Mouse (Mus musculus): ENCODE measurements around the gene Pcdh19. TPM values are rescaled to one million over a fixed set of nuclear protein-coding genes. Genes with fewer than 3 reads are reported as not detected.
"Not testable (repeated sequence)": the region's sequence is repeated elsewhere in the genome, so short reads cannot be mapped to it uniquely, and the experiment has no call there.

Gene Pcdh19
- total RNA-seq (2021) = 10 to 100 TPM; 16.4 to 16.6 TPM

DNA sequence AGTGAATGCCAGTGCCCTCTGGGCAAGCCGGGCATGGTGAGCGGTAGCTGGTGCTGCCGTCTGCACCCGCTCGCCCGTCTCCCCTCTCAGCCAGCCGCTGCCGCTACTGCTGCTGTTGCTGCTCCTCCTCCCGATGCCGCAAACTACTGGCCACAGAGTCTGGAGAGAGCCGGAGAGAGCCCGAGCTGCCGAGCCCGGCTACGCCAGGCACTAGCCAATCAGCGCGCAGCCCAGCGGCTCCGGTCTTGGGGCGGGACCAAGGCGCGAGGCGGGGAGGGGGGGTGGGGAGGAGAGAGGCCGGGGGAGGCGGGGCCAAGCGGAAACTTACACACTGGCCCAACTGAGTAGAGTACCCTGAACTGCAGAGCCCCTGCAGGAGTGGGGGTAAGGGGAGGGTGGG lies at the start of gene Pcdh19:
TSS of gene Pcdh19 (minus strand) at position 148 of the 400 bp plus-strand sequence.
- peak; percentile 79 for DNase-seq

DNA sequence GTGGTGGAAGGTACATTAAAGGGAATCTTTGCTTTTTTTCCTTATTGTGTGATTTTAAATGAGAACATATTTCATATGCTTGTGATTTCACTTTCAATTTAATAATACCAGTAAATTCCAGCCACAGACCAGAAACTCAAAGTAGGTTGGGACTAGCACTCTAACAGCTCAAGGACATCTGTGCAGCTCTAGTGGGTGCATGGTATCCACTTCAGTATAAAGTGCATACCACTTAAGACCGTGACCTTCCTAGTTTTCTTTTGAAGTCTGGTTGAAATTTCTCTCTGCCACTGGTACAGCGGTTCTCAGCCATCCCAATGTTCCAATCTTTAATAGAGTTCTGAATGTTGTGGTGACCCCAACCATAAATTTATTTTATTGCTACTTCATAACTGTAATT lies 47.1 kb upstream of the Pcdh19 start:
- DNase-seq = no peak

DNA sequence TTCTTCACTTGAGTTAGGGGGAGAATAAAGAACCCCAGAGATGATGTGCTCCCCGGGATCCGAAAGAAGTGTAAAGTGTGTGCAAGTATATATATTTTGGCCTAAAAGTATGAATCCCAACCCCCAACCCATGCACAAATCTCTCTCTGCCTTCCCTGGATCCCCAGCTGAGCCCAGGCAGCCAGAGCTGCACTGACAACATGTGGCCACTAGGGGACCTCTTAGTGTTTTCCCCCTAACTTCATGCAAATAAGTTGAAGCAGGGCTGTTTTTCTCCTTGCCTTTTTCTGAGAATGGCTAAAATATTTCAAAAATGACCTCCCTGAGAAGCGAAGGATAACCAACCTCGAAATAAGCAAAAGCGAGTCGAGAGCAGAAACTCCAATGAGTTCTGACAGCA lies 46.2 kb upstream of the Pcdh19 start:
- peak; percentile 61 for DNase-seq

DNA sequence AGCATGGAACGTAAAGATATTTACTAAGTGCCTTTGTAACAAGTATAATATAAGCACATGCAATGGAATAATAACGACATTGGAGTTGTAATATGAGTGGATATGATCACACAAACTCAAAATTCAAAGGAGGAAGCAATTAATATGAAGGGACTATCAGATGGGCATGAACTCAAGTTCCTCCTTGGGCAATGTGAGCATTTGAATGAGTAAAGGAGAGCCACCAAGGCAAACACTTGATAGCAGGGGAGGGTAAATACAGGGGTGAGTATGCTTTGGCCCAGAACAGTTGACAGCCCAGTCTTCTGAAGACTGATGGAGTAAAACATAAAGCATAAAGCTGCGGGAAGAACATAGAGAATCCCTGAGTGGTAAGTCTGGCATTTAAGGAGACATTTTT lies 32.7 kb upstream of the Pcdh19 start:
- DNase-seq = no peak

DNA sequence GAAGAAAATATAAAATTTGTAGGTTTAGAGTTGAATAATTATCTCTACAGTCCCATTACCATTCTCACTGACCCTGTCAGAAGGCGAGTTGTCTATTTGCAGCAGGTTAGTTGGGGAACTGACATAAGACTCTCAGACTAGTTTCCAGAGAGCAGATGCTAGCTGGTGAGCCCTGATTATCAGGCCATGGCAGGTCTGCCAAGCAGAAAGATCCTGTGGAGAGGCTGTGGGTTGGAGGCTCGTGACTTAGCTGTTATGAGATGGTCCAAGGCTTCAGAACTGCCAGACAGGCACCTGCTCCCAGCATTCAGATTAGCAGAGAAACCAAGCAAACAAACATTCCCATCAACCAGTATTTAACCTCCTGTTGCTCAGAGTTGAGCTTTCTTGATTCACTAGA lies 21.8 kb upstream of the Pcdh19 start:
- DNase-seq = no peak

DNA sequence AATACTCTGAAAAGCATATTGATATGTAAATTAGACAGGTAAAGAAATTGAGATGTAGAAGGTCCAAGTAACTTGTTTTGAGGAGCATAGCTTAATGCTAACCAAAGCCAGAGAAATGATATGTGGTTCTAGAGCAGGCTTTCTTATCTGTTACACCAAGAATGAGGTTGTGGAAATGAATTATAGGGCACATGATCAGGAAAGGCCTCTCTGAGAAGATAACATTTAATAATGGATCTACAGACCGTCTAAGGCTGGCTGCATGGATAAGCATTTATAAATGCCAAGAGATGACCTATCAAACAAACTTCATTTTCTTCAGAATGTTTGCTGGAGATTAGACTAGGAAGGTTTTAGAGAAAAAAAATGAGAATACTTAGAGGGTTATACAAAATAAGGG lies 14.1 kb upstream of the Pcdh19 start:
- no peak for DNase-seq

DNA sequence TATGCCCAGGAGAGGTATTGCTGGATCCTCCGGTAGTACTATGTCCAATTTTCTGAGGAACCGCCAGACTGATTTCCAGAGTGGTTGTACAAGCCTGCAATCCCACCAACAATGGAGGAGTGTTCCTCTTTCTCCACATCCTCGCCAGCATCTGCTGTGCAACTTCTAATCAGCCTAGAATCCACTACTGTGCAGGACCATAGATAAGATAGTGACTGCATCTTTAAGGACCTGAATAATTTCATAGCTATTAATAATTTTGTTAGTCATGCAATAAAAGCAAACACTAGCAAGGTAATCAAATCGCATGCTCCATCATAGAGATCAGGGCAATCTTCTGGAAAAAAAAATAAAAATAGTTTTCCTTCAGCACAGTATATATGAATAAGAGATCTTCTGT lies 9.1 kb upstream of the Pcdh19 start:
- not testable (repeated sequence) for DNase-seq

DNA sequence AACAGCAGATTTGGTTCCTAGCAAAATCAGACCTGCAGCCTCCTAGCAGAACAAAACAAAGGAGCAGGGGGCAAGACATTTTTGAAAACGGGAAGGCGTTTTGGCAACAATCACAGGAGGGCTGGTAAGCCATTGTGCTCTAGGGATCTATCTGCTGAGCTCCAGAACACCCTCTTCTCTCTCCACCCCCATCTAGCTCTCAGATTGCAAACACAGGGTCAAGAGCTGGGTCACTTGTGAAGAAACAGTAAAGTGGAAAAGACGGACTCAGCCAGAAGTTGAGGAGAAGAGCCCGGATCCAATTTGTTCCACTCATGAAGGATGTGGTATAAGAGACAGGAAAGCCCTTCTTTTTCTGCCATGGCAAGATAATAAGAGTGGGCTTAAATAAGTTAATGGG lies 7.7 kb upstream of the Pcdh19 start:
- DNase-seq = no peak

DNA sequence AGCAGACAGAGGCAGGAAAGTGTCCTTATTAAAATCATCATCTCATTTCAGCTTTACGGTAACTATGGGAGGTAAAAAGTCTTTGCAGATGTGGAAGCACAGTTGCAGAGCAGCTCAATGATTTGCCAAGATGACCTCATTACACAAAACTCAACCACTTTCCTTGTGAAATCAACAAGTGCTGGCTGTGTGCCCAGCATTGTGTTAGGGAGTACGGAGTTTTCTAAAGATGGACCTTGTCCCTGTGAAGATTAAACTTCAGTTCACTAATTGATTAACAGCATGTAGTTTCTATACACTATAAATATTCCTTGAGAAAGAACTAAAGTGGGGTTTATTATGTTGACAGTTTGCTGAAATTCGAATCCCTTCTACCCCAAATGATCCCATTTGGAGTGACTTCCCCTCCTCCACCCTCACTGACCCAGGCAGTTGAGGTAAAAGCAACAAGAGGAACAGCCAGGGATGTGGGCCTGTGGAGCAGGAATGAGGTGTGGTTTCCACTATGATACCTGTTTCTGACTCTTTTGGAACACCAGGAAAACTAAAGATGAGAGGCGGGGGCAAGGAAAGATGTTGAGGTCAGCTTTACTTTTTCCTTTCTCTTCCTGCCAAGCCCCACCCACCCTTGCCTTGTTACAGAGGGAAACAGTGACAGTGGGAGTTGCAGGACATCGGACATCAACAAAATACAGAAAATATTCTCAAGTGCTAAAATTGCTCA lies 4.4 kb upstream of the Pcdh19 start:
- DNase-seq = peak; percentile 57

DNA sequence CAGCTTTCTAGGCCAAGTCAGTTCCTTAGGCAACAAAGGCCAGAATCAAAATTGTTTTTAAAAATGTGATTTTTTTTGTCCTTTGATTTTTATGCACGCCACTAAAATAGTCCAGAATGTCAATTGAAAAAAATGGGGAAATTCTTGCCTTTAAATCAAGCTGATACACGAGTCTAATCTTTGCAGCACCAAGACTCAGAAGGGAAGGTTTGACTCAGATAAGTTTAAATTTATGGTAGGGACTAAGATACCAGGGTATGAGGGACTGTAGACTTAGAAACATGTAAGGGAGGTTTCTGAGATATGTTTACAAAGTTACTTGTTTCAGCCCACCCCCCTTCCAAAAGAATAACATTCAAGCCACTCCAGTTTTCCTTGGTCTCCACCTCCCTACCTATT lies 3.6 kb upstream of the Pcdh19 start:
- no peak for DNase-seq

DNA sequence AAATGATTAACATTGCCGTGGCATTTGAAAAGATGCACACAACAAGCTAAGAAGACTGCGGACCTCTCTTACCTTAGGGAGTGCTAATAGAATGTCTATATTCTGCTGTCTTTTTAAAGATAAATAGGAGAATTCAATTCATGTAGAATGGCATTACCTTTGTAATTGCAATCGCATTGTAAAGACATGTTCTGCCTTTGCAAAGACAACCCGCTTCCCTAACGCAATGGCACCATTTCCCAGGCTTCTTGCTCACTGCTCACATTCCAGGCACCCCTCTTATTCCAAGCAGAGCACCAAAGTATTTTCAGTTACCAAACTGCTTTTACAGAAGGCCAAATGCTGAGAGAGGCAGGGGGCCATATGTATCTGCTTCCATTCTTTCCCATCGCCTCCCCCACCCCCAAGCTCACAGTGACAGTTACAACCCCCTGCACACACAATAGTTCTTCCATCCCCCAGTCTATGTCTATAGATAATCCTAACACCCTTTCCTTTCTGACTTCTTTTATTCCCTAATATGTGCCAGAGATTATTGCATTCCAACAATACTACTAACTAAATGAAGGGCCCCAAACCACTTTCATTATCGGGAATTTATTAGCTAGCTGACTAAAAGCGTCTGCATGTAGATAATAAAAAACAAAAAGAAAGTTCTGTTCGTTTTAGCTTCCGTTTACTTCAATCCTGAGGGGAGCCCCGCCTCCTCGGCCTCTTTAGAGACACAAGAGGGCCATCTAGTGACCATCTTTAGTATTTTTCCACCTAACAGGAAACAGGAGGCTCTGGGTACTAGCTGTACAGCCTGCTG lies 3.0 kb upstream of the Pcdh19 start:
- DNase-seq = peak; percentile 60

DNA sequence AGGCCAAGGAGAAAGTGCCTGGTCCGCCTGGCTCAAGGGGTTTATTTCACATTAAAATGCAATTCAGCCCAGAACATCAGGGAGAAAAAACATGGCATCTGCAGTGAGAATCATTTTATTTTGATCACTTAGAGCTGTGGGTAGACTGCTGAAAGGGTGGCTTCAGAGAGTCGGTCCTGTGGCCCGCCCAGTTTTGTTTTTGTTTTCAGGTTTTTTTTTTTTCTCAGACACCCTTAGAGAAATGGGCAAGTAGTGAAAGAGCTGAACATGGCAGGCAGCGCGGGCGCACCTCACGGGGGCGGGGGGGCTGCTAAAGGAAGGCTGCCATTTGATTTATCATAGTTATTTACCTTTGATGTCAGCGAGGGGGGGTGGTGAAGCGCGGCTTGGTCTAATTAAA lies 2.0 kb upstream of the Pcdh19 start:
- no peak for DNase-seq

DNA sequence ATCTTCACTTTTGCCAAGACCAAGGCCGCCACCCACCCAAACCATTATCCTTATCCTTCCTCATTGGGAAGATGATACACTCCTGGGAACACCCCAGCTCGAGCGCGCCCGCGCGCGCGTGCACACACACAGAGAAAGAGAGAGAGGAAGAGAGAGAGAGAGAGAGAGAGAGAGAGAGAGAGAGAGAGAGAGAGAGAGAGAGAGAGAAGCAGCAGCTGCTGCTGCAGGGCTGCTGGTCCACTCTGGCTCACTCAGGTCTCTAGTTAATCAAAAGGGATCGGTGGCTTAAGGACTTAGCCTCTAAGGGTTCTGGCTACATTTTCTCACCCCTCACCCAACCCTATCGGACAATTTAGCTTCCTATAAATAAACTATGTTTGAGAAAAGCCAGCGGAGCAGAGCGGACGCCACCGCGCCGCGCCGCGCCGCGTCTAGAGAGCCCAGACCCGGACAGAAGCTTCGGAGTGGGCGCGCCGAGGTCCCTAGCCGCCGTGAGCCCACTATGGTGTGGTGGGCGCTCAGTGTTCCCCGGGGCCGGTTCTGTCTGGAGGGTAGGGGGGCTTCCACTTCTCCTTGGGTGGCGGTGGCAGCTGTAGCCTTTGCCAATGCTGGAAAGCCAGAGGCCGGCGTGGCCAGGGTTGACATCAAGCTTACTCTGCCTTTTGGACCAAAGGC lies 926 bp upstream of the Pcdh19 start:
- DNase-seq = peak; percentile 13

DNA sequence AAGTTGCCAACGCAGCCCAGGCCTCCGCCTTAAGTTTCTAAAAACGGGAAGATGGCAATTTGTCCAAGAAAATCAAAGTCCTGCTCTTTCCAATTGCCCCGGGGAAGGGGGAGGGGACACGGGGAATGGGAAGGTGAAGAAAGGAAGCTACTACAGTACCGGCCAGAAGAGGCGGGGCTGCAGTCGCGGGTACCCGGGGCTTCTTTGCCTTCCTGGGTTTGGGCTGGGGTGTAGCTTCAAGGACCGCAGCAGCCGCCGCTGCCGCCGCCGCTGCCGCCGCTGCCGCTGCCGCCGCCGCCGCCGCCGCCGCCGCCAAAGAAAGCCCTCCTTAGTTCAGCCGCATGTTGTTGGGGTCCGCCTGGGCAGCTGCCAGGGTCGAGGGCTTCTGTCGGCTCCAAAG lies 631 bp downstream of the Pcdh19 start:
- peak; percentile 24 for DNase-seq

DNA sequence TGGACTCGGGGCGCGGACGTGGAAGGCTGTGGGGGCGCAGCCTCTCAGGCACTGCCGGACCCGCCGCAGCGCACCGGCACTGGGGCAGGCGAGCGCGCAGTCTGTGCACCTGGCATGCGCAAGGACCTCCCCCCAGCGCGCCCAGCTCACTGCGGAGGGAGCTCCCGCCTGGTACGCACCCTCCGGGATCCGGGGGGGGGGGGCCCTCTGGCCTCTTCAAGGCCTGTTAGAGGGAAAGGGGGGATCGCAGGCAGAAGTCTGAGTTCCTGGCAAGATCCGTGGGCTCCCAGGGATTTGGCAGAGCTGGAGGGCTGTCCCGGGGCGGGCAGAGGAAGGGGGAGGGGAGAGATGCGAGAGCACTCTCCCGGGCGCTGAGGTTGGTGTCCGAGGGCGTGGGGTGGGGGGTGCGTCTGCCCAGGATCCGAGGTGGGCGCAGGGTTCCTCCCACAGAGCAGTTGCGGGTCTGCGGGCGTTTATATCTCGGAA lies 1.1 kb downstream of the Pcdh19 start:
- peak; percentile 21 for DNase-seq

DNA sequence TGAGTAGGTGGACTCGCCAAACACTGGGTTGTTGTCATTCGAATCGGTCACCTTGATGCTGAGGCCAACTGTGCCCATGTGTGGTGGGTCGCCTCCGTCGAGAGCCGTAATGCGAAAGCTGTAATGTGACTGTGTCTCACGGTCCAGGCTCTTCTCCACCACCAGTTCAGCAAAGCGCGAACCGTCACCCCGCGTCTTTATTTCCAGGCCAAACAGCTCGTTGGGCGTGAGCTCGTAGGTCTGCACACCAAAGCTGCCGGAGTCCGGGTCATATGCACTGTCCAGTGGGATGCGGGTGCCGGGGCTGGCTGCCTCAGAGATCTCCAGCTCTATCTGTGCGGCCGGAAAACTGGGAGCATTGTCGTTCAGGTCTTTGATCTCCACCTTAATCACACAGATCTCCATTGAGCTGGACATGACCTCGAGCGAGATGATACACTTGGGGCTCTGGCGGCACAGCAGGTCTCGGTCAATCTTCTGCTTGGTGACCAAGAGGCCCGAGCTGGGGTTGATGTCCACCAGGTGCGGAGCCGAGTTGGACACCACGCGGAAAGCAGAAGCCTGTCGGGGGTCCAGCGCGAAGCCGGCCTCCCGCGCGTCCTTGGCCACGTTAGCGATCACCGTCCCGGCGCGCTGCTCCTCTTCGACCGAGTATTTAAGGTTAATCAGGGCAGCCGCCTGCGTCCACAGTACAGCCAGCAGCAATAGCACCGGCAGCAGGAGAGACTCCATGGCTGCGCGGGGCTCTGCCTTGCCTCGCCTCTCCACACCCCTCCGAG lies 2.1 kb downstream of the Pcdh19 start:
- DNase-seq = no peak

DNA sequence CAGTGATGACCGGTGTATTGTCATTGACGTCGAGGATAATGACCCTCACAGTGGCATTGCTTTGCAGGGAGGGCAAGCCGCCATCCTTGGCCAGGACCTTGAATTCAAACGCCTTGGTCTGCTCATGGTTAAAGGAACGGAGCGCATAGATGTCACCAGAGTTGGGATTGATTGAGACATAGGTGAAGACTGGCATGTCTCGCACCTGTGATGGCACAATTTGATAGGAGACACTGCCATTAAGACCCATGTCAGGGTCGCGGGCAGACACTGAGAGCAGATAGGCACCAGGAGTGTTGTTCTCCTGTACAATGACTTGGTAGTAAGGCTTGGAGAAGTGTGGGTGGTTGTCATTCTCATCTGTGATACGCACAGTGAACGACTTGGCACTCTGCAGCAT lies 3.2 kb downstream of the Pcdh19 start:
- DNase-seq = no peak

DNA sequence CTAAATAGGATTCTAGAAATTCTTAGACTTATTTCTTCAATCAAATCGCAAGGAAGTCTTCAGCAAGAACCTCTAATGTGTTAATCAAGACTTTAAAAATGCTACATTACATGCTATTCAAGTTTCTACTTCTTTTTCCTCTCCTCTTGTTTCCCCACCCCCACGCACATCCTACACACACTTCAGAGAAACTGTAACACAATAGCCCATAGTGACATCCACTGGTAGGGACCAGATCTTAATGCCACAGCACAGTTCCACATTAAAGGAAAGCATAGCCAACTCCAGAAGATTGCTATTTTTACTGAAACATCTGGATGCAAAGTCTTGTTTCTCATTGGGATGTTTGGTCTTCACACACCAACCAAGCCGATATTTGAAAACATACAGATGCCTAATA lies 4.8 kb downstream of the Pcdh19 start:
- no peak for DNase-seq

DNA sequence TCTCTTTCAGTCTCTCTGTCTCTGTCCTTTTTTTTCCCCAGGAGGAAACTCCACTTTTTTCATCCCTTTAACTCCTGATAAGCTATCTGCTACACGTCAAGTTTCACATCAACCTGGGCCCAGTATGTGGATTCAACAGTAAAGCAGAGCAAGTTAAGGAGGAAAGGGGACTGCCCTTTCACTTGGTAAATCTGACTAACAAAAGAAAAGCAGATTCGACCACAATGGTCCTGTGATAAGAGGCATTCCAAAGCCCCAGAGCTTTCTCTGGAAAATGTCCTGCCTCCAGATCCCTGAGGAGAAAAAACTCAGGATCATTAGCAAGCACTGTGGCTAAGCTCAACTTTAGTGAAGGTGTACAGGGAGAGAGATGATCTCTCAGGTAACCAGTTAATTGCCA lies 13.7 kb downstream of the Pcdh19 start:
- no peak for DNase-seq

DNA sequence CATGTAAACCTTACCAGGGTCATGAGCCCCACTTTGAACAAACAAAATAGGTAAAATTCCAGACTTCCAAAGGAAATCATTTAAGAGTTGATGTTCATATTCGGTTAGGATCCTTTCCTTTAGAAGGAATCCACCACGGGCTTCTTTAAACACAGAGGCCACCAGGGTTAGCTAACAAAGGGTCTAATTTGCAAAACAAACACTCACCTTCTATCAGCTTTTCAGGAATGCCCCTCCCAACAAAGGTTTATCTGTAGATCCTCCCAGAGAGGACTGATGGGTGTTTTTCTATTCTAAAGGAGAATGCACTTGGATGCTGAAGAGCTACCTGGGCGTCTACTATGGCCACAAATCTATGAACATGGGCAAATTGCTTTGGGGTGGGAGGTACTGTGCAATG lies 15.0 kb downstream of the Pcdh19 start:
- no peak for DNase-seq

DNA sequence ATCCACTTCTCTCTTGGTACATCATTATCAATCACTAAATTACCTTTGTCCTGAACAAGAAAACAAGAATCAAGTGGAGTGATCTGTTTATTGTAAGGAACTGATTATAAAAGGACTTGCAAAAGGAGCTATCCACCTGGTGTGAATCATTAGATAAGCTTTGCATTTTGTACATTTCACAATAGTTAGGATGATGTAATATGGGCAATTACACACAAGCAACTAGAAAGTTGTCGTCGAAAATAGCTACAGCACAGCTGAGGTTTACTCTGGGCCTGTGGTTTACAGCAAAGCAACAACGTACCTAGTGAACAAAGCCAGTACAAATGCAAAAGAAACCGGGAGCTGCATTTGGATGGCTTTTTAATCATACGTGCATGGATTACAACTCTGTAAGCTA lies 28.7 kb downstream of the Pcdh19 start:
- DNase-seq = no peak

Data from heart, postnatal 4 days (tissue).